Mouse (Mus musculus) CD4-positive helper T cell, adult 2 months (primary cell): ENCODE measurements at regions not wholly inside any gene's neighbourhood (a gene's known extent, or its start where the extent isn't known, plus 50 kb on each side); places are given as distances from the start of the nearest gene placed in this dataset.

Source experiments
- DNase-seq: peaks from one replicate; pipeline ENCODE4 v3.0.0-alpha.2; 2012; ENCODE audit warnings: low read depth, missing footprints, low spot score

GRCm38 (mm10) chr8:12223376-12223775, 55.2 kb upstream of the A230072I06Rik start:
- no peak for DNase-seq
